Mouse (Mus musculus) neutrophil, adult 83 days (primary cell): ENCODE results near the gene Gm6803. TPM values are rescaled to one million over a fixed set of nuclear protein-coding genes. Genes with fewer than 3 reads are reported as not detected.

Experiments
- total RNA-seq, 2 experiments: library from RNA; stranded (reverse); gene quantifications; one replicate each; pipeline ENCODE4 v1.2.4; 2023

Gene Gm6803
- not detected for total RNA-seq

DNA sequence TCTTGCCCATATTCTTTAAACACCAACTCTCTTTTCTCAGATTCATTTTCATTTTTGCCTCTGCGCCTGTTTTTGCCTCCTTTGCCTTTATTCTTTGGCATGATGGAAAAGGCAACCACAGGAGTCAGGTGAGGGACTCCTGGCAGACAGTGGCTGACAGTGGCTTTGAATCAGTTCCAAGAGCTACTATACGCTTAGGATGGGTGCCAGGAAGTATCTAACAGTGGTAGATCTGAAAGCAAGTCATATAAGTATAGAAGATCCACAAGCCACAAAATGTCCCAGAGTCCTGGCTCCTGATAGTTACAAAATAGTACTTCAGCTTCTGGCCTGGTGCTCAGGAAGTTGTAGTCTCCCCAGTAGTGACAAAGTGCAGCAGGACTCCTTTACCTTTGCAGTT lies at the start of gene Gm6803:
TSS of gene Gm6803 (minus strand) at position 101 of the 400 bp plus-strand sequence.

DNA sequence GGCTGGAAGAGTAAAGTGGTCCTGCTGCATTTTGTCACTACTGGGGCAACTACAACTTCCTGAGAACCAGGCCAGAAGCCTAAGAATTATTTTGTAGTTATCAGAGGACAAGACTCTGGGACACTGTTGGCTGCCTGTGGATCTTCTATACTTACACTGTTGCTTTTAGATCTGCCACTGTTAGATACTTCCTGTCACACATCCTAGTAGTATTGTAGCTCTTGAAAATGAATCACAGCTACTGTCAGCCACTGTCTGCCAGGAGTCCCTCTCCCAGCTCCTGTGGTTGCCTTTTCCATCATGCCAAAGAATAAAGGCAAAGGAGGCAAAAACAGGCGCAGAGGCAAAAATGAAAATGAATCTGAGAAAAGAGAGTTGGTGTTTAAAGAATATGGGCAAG lies 8.1 kb upstream of the Gm6803 start, which contains the start of gene Gm2056:
TSS of gene Gm2056 (plus strand) at position 301 of the 400 bp plus-strand sequence.

DNA sequence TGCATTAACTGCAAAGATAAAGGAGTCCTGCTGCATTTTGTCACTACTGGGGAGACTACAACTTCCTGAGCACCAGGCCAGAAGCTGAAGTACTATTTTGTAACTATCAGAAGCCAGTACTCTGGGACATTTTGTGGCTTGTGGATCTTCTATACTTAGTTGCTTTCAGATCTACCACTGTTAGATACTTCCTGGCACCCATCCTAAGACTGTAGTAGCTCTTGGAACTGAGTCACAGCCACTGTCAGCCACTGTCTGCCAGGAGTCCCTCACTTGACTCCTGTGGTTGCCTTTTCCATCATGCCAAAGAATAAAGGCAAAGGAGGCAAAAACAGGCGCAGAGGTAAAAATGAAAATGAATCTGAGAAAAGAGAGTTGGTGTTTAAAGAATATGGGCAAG lies 7.0 kb downstream of the Gm6803 start, which contains the start of gene Gm2075:
TSS of gene Gm2075 (plus strand) at position 301 of the 400 bp plus-strand sequence.

Other genes with a start within 250 kb of the Gm6803 start
- not detected for gene Gm21319, start 243.0 kb downstream of the Gm6803 start, total RNA-seq
- not detected for gene Gm21936, start 223.3 kb downstream of the Gm6803 start, total RNA-seq
- gene BB287469, start 202.2 kb downstream of the Gm6803 start, total RNA-seq = not detected
- gene Gm2001, start 176.4 kb downstream of the Gm6803 start, total RNA-seq = not detected
- gene Gm2016, start 144.7 kb downstream of the Gm6803 start, total RNA-seq = not detected
- gene Gm2022, start 123.4 kb downstream of the Gm6803 start, total RNA-seq = not detected
- gene Gm2035, start 98.9 kb downstream of the Gm6803 start, total RNA-seq = not detected
- gene Gm2042, start 64.7 kb downstream of the Gm6803 start, total RNA-seq = not detected
- gene Gm2075, start 6.9 kb downstream of the Gm6803 start, total RNA-seq = not detected
- gene Gm2056, start 8.2 kb upstream of the Gm6803 start, total RNA-seq = not detected
- not detected for gene Gm16368, start 64.9 kb upstream of the Gm6803 start, total RNA-seq
- gene Gm10436, start 163.3 kb upstream of the Gm6803 start, total RNA-seq = not detected
- not detected for gene Gm8332, start 231.3 kb upstream of the Gm6803 start, total RNA-seq